Mouse (Mus musculus) brown adipose tissue, adult 24 weeks (tissue): ENCODE measurements around the gene Cdkal1. TPM values are rescaled to one million over a fixed set of nuclear protein-coding genes. Genes with fewer than 3 reads are reported as not detected.

ENCODE experiments used
- H3K27ac ChIP-seq: fragments of 200-500 bp; replicated peaks from 2 replicates; pipeline ENCODE4 v1.5.1; 2012; ENCODE audit warnings: low read depth, mild to moderate bottlenecking, low read length
- H3K4me1 ChIP-seq: fragments of 200-500 bp; 2 replicates; pipeline ENCODE4 v1.6.1; 2012; ENCODE audit warnings: low read length, mixed read lengths; ENCODE audit not compliant: control insufficient read depth, insufficient read depth, insufficient read length
- H3K4me3 ChIP-seq: fragments of 200-500 bp; 2 replicates; pipeline ENCODE4 v1.5.1; 2012; ENCODE audit warnings: low read depth, mild to moderate bottlenecking, low read length, moderate library complexity; ENCODE audit not compliant: insufficient read depth
- polyA plus RNA-seq: library from polyadenylated mRNA; stranded (reverse); fragments of >200 nt; gene quantifications from 2 replicates; pipeline ENCODE4 v1.2.4, GENCODE M21; 2012; ENCODE audit not compliant: missing spikeins, insufficient read depth, insufficient read length

Cdkal1 gene
- 9.5 and 14.5 TPM in 2 replicates for polyA plus RNA-seq

GRCm38 (mm10) chr13:29855281-29856031 is at the start of gene Cdkal1:
Cdkal1 (minus strand) TSS chr13:29855674.
- Histone ChIP-seq H3K4me3 (peak within 1 kb of the TSS; percentile 90), H3K4me1 (no peaks in the 10 kb centered on the region), H3K27ac (peak within 1 kb of the TSS; percentile 87)

GRCm38 (mm10) chr13:29903341-29903740 is 47.9 kb upstream of the Cdkal1 start:
- H3K4me1 ChIP-seq = no peaks in the 10 kb centered on the region
- H3K4me3 ChIP-seq = no peak overlapping the region
- H3K27ac ChIP-seq = no peak overlapping the region

- Histone ChIP-seq H3K4me1 (no peaks in the 10 kb centered on the region), H3K27ac (no peak overlapping the region), H3K4me3 (no peak overlapping the region)
These were observed 47.2 kb upstream of the Cdkal1 start for GRCm38 (mm10) chr13:29902676-29903075.

GRCm38 (mm10) chr13:29901641-29902040 is 46.2 kb upstream of the Cdkal1 start:
- Histone ChIP-seq H3K27ac (no peak overlapping the region), H3K4me1 (no peaks in the 10 kb centered on the region), H3K4me3 (no peak overlapping the region)

GRCm38 (mm10) chr13:29866780-29867179 is 11.3 kb upstream of the Cdkal1 start:
- Histone ChIP-seq H3K27ac (no peak overlapping the region), H3K4me1 (no peaks in the 10 kb centered on the region), H3K4me3 (no peak overlapping the region)

- no peak overlapping the region for H3K27ac ChIP-seq
- H3K4me1 ChIP-seq = no peaks in the 10 kb centered on the region
- H3K4me3 ChIP-seq = no peak overlapping the region
These were observed 8.9 kb upstream of the Cdkal1 start for GRCm38 (mm10) chr13:29864331-29864730.

- H3K4me1 ChIP-seq = no peaks in the 10 kb centered on the region
- H3K4me3 ChIP-seq = no peak overlapping the region
- no peak overlapping the region for H3K27ac ChIP-seq
These were observed 4.6 kb upstream of the Cdkal1 start for GRCm38 (mm10) chr13:29860087-29860486.

GRCm38 (mm10) chr13:29857436-29857835 is 2.0 kb upstream of the Cdkal1 start:
- no peaks in the 10 kb centered on the region for H3K4me1 ChIP-seq
- H3K4me3 ChIP-seq = 0 out of 2 replicates have a peak overlapping the region, but pooled peaks have one; percentile 27
- H3K27ac ChIP-seq = no peak overlapping the region; the same call in 1 of the 2 replicates

GRCm38 (mm10) chr13:29854876-29855275 is 598 bp downstream of the Cdkal1 start:
- Histone ChIP-seq H3K4me3 (peak overlapping the region; percentile 90), H3K4me1 (no peaks in the 10 kb centered on the region), H3K27ac (peak overlapping the region; percentile 87; the same call in 1 of the 2 replicates)

- Histone ChIP-seq H3K4me3 (no peak overlapping the region), H3K27ac (no peak overlapping the region), H3K4me1 (no peaks in the 10 kb centered on the region)
These were observed 16.9 kb downstream of the Cdkal1 start for GRCm38 (mm10) chr13:29838409-29839047.

- H3K4me1 ChIP-seq = no peaks in the 10 kb centered on the region
- no peak overlapping the region for H3K4me3 ChIP-seq
- no peak overlapping the region for H3K27ac ChIP-seq
These were observed 20.3 kb downstream of the Cdkal1 start for GRCm38 (mm10) chr13:29835170-29835569.

- no peak overlapping the region for H3K4me3 ChIP-seq
- no peak overlapping the region for H3K27ac ChIP-seq
- H3K4me1 ChIP-seq = no peaks in the 10 kb centered on the region
These were observed 21.7 kb downstream of the Cdkal1 start for GRCm38 (mm10) chr13:29833751-29834150.

- H3K27ac ChIP-seq = no peak overlapping the region
These were observed 24.3 kb downstream of the Cdkal1 start for GRCm38 (mm10) chr13:29831126-29831525.

GRCm38 (mm10) chr13:29828032-29828431 is 27.4 kb downstream of the Cdkal1 start:
- H3K4me1 ChIP-seq = no peaks in the 10 kb centered on the region

More at GRCm38 (mm10) chr13:29831126-29831525, 24.3 kb downstream of the Cdkal1 start:
- no peaks in the 10 kb centered on the region for H3K4me1 ChIP-seq
- no peak overlapping the region for H3K4me3 ChIP-seq

GRCm38 (mm10) chr13:29826469-29826868 is 29.0 kb downstream of the Cdkal1 start:
- Histone ChIP-seq H3K4me1 (no peaks in the 10 kb centered on the region), H3K27ac (no peak overlapping the region), H3K4me3 (no peak overlapping the region)

More at GRCm38 (mm10) chr13:29828032-29828431, 27.4 kb downstream of the Cdkal1 start:
- H3K27ac ChIP-seq = no peak overlapping the region
- no peak overlapping the region for H3K4me3 ChIP-seq
